Mouse (Mus musculus): ENCODE results near the gene Olfr70.

DNA sequence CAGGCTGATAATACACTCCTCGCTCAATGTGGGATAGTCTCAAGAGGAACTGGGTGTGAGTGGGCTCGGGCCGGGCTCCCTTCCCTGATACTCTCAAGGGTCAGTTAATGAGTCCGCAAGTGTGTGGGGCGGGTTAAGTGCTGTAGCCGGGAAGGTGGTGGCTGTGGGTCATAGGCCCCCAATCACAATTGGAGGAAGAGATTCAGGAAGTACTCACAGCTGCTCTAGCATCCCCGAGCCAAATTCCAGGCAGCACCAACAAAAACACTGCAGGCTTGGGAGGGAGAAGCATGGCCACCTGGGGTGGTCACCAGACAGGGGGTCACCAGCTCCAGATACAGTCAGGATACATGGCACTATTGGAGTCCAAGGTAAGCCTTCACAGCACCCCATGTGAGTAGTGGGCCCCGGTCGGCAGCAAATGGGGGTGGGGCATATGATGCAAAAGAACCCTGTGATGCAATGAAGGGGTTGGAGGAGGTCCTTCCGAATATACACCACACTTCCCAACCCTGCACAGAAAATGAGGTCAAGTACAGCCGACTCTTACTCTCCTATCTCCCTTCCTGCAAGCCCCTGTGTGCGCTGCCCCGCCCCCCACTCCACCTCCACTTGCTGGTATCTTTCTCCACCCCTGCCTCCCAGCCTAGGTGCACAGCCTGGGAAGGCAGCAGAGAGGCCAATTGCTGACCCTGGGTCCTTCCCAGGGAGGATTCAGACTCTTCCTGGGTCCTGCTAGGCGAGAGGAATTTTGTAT, 29.4 kb upstream of the Olfr70 start, which contains the start of gene Spaar:
- TF ChIP-seq CTCF (IDR thresholded peaks at IDR 0.05; ENCODE audit: low read depth, low read length) (no peak), GATA2 (IDR thresholded peaks at IDR 0.05; ENCODE audit: borderline replicate concordance, low read depth, low read length) (no peak), POLR2AphosphoS5 (IDR thresholded peaks at IDR 0.05; ENCODE audit: insufficient replicate concordance, low read depth, low read length) (no peak), GATA1 (IDR thresholded peaks at IDR 0.05; ENCODE audit: borderline replicate concordance, low read length) (no peak), TAL1 (conservative IDR thresholded peaks at IDR 0.05; ENCODE audit: low read depth, low read length) (no peak)
